Mouse (Mus musculus) embryonic facial prominence, embryonic 15.5 days (tissue): ENCODE results near the gene Rph3al. TPM values are rescaled to one million over a fixed set of nuclear protein-coding genes. Genes with fewer than 3 reads are reported as not detected.

ENCODE experiments used
- ATAC-seq: fragments of 200-750 bp; cut with Nextera tagmentation; 2 replicates; pipeline ENCODE4 v1.8.0; 2017; ENCODE audit warnings: low read depth, moderate TSS enrichment; ENCODE audit not compliant: insufficient number of reproducible peaks, low FRiP score, low TSS enrichment
- H3K27ac ChIP-seq: fragments of 300-500 bp; sonication (generic); replicated peaks from 2 replicates; pipeline ENCODE4 v1.5.1; 2015; ENCODE audit warnings: mild to moderate bottlenecking, inconsistent platforms
- H3K27me3 ChIP-seq: fragments of 300-500 bp; sonication (generic); 2 replicates; pipeline ENCODE4 v1.6.1; 2015; ENCODE audit warnings: inconsistent platforms
- H3K36me3 ChIP-seq: fragments of 300-500 bp; sonication (generic); 2 replicates; pipeline ENCODE4 v1.6.1; 2015; ENCODE audit warnings: mild to moderate bottlenecking, inconsistent platforms
- H3K4me1 ChIP-seq: fragments of 300-500 bp; sonication (generic); 2 replicates; pipeline ENCODE4 v1.6.1; 2015; ENCODE audit warnings: inconsistent platforms
- H3K4me2 ChIP-seq: fragments of 300-500 bp; sonication (generic); replicated peaks from 2 replicates; pipeline ENCODE4 v1.6.1; 2015; ENCODE audit warnings: mild to moderate bottlenecking, inconsistent platforms
- H3K4me3 ChIP-seq: fragments of 300-500 bp; sonication (generic); replicated peaks from 2 replicates; pipeline ENCODE4 v1.5.1; 2015; ENCODE audit warnings: mild to moderate bottlenecking, inconsistent platforms
- H3K9ac ChIP-seq: fragments of 300-500 bp; sonication (generic); 2 replicates; pipeline ENCODE4 v1.6.1; 2015; ENCODE audit warnings: inconsistent platforms
- H3K9me3 ChIP-seq: fragments of 300-500 bp; sonication (generic); replicated peaks from 2 replicates; pipeline ENCODE4 v1.6.1; 2016; ENCODE audit warnings: inconsistent platforms
- WGBS: fragments of 180-500 bp; shearing (Covaris S2); methylation state at CpG from one replicate; pipeline ENCODE4 v1.1.7; 2015; 5-methylcytosine and 5-hydroxymethylcytosine counted together
- polyA plus RNA-seq: library from polyadenylated mRNA; unstranded; fragments of >200 nt; fragmentation: Nextera tagmentation; extraction: Ambion mirVana; gene quantifications from 2 replicates; pipeline ENCODE4 v1.2.1, GENCODE M21; 2015

Rph3al gene
- polyA plus RNA-seq, 1 experiment from 2014 or later, result 3.6 TPM

DNA sequence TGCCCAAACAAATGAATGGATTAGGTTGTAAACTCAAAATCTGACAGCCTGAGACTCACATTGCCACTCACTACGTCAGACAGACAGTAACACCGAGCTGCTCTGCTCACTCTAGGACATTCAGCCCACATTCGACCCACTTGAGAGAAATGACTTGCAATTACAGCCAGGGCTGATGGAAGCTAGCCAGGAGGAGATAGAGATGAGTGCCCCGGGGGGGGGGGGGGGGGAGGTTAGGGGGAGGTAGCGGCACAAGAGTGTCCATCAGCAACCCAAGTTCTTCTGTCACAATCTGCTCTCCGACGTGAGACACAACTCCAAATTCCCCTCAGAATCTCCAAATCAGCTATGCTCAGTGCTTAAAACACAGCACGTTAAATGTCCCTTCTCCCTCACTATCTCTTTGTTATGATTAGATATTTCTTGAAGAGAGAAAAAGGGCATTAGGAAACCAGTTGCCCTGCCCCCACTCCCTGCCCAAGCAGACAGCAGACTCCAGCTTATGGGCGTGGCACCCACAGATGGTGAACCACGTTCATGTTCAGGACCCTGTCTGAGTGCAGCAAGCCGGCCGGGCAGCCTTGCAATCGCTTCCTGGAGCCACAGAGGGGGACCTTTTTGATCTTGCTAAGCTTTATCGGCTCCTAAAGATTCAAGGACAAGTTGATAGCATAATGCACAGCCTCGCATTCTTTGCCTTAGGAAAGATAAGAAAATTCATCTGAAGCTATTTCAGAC lies 62.0 kb downstream of the Rph3al start:
- ATAC-seq, result no peak
- H3K27ac ChIP-seq, result no peak overlapping the region
- H3K9me3 ChIP-seq, result no peaks in the 10 kb centered on the region
- no peaks in the 10 kb centered on the region for H3K27me3 ChIP-seq
- 37% methylated on average over 15 of the region's 15 CpGs for WGBS
- H3K9ac ChIP-seq, result no peak overlapping the region
- no peak overlapping the region for H3K4me3 ChIP-seq
- H3K4me2 ChIP-seq, result no peak overlapping the region
- no peaks in the 10 kb centered on the region for H3K36me3 ChIP-seq
- H3K4me1 ChIP-seq, result peaks cover 43% of the 10 kb centered on the region

DNA sequence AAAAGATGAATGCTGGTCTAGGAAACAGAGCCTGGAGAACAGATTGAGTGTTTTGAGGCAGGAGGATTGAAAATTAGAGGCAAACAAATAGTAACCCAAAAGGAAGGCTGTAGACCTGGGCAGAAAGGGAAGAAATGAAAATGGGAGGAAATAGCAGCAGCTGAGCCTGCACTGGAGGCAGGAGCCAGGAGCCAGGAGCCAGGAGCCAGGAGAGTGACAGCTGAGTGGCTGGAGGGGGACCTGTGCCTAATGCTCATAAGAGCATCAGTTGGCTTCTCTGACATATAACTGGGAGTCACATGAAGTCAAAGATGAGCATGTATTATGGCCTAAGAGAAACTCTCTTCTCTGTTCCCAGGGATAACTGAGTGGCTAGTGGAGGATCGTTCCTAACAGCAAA lies 66.5 kb downstream of the Rph3al start:
- H3K36me3 ChIP-seq, result no peaks in the 10 kb centered on the region
- H3K9me3 ChIP-seq, result no peaks in the 10 kb centered on the region
- H3K4me2 ChIP-seq, result no peak overlapping the region
- H3K4me1 ChIP-seq, result peaks cover 12% of the 10 kb centered on the region
- H3K9ac ChIP-seq, result no peak overlapping the region
- no peak overlapping the region for H3K27ac ChIP-seq
- WGBS, result 82% methylated on average over 1 of the region's 1 CpGs
- no peak for ATAC-seq
- no peaks in the 10 kb centered on the region for H3K27me3 ChIP-seq
- H3K4me3 ChIP-seq, result no peak overlapping the region

DNA sequence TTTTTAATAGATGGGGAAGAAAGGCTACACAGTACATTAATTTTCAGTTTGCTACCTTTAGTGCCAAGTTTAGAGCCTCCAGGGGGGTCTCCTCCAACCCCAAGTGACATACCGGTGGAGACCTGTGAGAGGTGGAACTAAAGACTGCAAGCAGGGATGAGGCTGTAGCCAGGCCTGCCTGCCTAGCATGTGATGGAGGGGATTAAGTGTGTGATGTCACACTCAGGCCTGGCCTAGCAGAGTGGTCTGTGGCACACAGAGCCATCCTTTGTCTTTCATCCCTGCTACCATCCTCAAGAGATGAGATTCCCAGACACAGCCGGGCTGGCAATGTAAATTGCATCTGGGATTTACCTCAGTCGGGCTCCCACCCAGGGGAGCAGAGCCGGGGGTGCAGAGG lies 67.3 kb downstream of the Rph3al start:
- Histone ChIP-seq H3K9ac (no peak overlapping the region), H3K4me3 (no peak overlapping the region), H3K4me1 (peaks cover 9% of the 10 kb centered on the region), H3K4me2 (no peak overlapping the region), H3K9me3 (no peaks in the 10 kb centered on the region), H3K36me3 (no peaks in the 10 kb centered on the region), H3K27ac (no peak overlapping the region), H3K27me3 (no peaks in the 10 kb centered on the region)
- WGBS, result 38% methylated on average over 4 of the region's 4 CpGs
- ATAC-seq, result no peak

DNA sequence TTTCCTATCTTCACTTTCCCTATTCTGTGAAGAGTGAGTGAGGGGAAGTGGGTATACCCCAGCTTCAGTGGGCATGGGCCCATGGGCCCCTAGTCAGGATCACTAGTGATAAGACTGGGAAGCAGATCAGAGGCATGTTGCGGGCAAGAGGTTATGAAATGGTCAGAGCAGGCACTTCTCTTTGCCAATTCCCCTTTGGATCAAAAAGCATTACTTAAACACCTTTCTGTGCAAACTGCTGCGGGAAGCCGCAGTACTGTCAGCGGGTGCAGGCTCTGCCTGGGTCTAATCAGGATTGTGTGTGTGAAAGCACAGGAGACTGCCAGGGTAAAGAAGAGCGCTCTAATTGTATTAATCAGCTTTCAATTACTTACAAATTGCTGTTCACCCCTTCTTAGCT lies 67.8 kb downstream of the Rph3al start:
- Histone ChIP-seq H3K9me3 (no peaks in the 10 kb centered on the region), H3K4me3 (no peak overlapping the region), H3K4me1 (peaks cover 10% of the 10 kb centered on the region; the same call in 1 of the 2 replicates), H3K9ac (no peak overlapping the region), H3K27me3 (no peaks in the 10 kb centered on the region), H3K4me2 (no peak overlapping the region), H3K36me3 (no peaks in the 10 kb centered on the region), H3K27ac (no peak overlapping the region)
- ATAC-seq, result no peak
- WGBS, result 76% methylated on average over 5 of the region's 5 CpGs

DNA sequence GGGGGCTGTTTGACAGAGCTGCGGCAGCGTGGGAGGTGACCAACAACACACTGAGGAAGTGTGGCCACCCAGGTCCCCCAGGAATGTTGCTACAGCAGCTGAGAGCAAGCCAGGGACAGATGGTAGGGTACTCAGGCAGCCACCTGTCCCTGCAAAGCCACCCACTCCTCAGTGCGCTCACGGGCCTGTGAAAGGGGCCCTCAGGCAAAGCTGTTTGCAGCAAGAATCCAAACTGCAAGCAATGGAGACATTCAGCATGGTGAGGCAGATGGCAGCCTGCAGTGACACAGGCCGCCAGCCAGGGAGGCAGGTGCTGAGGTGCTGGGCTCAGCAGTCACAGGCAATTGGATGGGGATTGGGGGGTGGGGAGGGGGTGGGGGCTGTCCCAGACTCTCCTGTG lies 68.3 kb downstream of the Rph3al start:
- no peaks in the 10 kb centered on the region for H3K36me3 ChIP-seq
- no peak for ATAC-seq

DNA sequence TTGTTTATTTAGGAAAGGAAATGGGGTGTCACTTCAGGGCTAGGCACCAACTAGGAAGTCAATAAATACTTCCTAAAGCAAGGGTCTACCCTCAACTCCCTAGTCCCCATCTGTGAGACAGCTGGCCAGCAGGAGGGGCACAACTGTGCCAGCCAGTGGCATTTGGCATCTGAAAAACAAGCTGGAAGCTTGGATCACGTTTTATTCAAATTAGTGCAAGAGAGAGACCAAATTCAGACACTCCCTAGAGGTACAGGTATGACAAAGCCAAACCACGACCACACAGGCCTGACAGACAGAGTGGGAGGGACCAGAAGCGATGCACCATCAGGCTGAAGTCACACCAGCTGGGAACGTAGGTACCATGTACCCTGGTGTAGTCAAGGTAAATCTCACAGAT lies 71.4 kb downstream of the Rph3al start:
- 53% methylated on average over 4 of the region's 4 CpGs for WGBS
- no peak for ATAC-seq

More for the DNA sequence above, 68.3 kb downstream of the Rph3al start:
- Histone ChIP-seq H3K27ac (no peak overlapping the region), H3K9ac (no peak overlapping the region), H3K4me3 (no peak overlapping the region), H3K4me1 (peaks cover 15% of the 10 kb centered on the region; the same call in 1 of the 2 replicates), H3K4me2 (no peak overlapping the region), H3K9me3 (no peaks in the 10 kb centered on the region), H3K27me3 (no peaks in the 10 kb centered on the region)
- 52% methylated on average over 5 of the region's 5 CpGs for WGBS

DNA sequence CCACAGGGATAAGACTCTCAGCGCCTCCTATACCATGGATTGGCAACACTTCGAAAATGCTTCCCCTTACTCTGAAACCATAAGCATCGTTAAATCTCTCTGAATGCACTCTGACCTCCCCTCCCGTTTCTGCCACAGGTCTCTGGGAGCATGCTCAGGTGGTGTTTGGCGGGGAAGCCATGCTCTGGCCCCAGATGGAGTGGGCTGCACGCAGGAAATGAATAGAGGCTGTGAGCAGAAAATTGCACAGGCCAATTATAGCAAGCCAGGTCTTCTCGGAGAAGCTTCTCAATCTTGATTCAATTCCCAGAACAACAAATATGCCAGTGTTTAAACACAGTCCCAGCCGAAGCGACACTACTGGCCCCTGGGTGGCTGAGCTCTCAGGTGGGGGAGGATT lies 72.4 kb downstream of the Rph3al start:
- Histone ChIP-seq H3K4me2 (no peak overlapping the region), H3K4me3 (no peak overlapping the region), H3K9ac (no peak overlapping the region), H3K36me3 (no peaks in the 10 kb centered on the region), H3K4me1 (peaks cover 34% of the 10 kb centered on the region), H3K27ac (no peak overlapping the region), H3K27me3 (no peaks in the 10 kb centered on the region), H3K9me3 (no peaks in the 10 kb centered on the region)
- 27% methylated on average over 9 of the region's 9 CpGs for WGBS
- ATAC-seq, result no peak

More for the DNA sequence above, 71.4 kb downstream of the Rph3al start:
- H3K4me1 ChIP-seq, result peaks cover 24% of the 10 kb centered on the region
- H3K9ac ChIP-seq, result no peak overlapping the region
- no peaks in the 10 kb centered on the region for H3K27me3 ChIP-seq
- H3K4me3 ChIP-seq, result no peak overlapping the region
- no peak overlapping the region for H3K4me2 ChIP-seq
- H3K27ac ChIP-seq, result no peak overlapping the region
- H3K9me3 ChIP-seq, result no peaks in the 10 kb centered on the region
- H3K36me3 ChIP-seq, result no peaks in the 10 kb centered on the region

DNA sequence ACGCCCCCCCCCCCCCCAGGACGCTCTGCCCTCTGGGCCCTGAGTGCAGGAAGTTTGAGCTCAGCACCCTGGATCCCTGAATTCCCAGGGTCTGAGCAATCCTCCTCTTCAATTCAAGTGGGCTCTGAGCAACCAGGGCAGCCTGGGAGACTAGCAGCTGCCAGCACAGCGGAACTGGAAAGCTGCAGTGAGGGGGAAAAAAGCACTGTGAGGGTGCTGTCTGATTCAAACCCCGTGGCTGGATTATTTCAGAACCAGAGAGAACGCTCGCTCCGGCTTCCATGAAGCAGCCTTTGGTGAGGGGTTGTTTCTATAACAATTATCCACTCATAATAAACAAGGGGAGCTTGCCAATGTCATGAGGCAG lies 73.0 kb downstream of the Rph3al start:
- Histone ChIP-seq H3K4me2 (no peak overlapping the region), H3K4me3 (no peak overlapping the region), H3K27ac (no peak overlapping the region), H3K36me3 (no peaks in the 10 kb centered on the region), H3K9ac (no peak overlapping the region), H3K4me1 (peaks cover 40% of the 10 kb centered on the region), H3K9me3 (no peaks in the 10 kb centered on the region), H3K27me3 (no peaks in the 10 kb centered on the region)
- WGBS, result 28% methylated on average over 7 of the region's 7 CpGs
- ATAC-seq, result no peak

DNA sequence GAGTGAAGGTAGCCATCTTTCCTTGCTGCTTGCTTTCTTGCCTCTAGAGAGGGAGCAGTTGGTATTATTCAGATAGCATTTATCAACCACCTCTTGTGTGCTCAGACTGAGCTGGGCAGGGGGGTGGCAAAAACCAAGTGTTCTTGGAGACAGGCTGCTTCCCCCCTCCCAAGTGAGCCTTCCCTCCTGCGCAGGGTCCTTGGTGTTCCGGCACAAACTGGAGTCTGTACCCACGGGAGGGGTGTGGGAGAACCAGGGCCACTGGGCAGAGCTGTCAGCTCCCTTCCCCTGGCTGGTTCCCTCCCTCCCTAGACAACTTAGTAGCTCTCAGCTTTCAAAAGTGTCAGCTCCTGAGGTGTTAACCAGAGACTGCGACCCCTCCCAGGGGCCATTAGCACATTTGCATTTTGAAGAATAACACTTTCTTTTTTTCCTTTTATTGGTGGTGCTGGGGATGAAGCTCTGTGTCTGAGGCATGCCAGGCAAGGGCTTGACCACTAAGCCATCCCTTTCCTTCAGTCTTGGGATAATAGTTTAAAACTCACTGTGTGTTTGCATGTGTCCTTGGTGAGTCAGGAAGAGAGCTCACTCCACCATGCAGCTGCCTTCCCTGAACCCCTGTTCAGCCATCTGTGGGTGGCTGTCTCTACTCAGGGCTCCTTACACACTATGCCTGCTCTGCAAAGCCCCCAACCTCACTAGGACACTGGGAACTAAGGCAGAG lies 73.5 kb downstream of the Rph3al start:
- Histone ChIP-seq H3K27me3 (no peaks in the 10 kb centered on the region), H3K9me3 (no peaks in the 10 kb centered on the region), H3K36me3 (no peaks in the 10 kb centered on the region), H3K4me1 (peaks cover 43% of the 10 kb centered on the region), H3K27ac (no peak overlapping the region), H3K4me2 (no peak overlapping the region), H3K9ac (no peak overlapping the region), H3K4me3 (no peak overlapping the region)
- no peak for ATAC-seq
- 47% methylated on average over 4 of the region's 4 CpGs for WGBS

DNA sequence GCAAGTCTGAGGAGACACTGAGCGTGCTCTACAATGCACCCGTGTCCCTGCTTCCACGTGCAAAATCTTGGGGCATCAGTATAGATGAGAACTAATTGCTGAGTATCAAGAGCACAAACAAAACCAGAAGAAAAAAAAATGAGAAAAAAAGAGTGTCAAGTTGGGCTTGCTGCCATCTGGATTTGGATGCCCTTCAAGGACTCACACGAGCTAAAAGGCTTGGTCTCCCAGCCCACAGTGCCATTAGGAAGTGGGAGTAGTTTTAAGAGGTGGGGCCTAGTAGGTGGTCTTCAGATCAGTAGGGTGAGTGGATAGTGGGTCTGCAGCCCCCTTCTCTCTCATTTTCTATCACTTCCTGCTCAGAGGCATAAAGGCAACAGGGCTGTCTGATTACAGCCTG lies 75.8 kb downstream of the Rph3al start:
- peaks cover 43% of the 10 kb centered on the region for H3K4me1 ChIP-seq

DNA sequence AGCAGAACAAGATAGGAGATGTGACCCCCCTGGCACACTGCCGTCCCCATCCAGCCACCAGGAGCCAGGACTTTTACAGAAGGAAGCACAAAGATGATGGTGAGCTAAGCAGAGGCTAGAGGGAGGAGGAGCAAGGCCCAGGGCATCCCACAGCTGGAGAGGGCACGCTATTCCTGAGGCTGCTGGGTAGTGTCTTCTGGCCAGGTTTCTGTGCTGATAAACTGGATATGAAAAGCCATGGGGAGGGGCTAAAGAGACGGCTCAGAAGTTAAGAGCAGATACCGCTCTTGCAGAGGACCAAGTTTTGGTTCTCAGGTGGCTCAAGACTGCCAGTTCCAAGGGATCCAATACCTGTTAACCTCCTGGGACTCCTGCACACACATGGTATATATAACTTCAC lies 76.6 kb downstream of the Rph3al start:
- ATAC-seq, result no peak
- no peaks in the 10 kb centered on the region for H3K27me3 ChIP-seq
- no peak overlapping the region for H3K9ac ChIP-seq
- H3K4me2 ChIP-seq, result peak overlapping the region; percentile 37
- WGBS, result 19% methylated on average over 4 of the region's 4 CpGs
- peaks cover 43% of the 10 kb centered on the region for H3K4me1 ChIP-seq
- H3K9me3 ChIP-seq, result no peaks in the 10 kb centered on the region
- H3K4me3 ChIP-seq, result peak overlapping the region; percentile 16; the same call in 1 of the 2 replicates
- H3K27ac ChIP-seq, result peak overlapping the region; percentile 68
- no peaks in the 10 kb centered on the region for H3K36me3 ChIP-seq

More for the DNA sequence above, 75.8 kb downstream of the Rph3al start:
- H3K27me3 ChIP-seq, result no peaks in the 10 kb centered on the region
- H3K9me3 ChIP-seq, result no peaks in the 10 kb centered on the region
- H3K36me3 ChIP-seq, result no peaks in the 10 kb centered on the region
- WGBS, result 67% methylated on average over 4 of the region's 4 CpGs
- no peak overlapping the region for H3K4me2 ChIP-seq
- no peak overlapping the region for H3K27ac ChIP-seq
- H3K9ac ChIP-seq, result no peak overlapping the region
- no peak for ATAC-seq
- no peak overlapping the region for H3K4me3 ChIP-seq
